Mouse (Mus musculus): ENCODE data around the gene Ncoa1.
A peak's percentile ranks its signal among the peaks of the same experiment; 100 is the strongest.
"Not testable (repeated sequence)": the region's sequence is repeated elsewhere in the genome, so short reads cannot be mapped to it uniquely, and the experiment has no call there.

The Ncoa1 gene

DNA sequence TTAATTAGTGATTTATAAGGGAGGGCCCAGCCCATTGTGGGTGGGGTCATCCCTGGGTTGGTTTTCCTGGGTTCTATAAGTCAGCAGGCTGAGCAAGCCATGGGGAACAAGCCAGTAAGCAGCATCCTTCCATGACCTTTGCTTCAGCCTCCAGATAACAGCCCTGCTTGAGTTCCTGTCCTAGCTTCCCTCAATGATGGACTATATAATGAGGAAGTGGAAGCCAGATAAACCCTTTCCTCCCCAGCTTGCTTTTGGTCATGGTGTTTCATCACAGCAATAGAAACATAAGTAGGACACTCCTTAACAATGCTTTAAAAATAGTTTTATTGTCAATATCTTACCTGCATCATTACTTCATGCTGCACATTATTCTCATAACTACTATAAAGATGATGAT, 163.2 kb downstream of the Ncoa1 start:
- DNase-seq (ENCODE audit: low read depth, low spot score), result no peak

DNA sequence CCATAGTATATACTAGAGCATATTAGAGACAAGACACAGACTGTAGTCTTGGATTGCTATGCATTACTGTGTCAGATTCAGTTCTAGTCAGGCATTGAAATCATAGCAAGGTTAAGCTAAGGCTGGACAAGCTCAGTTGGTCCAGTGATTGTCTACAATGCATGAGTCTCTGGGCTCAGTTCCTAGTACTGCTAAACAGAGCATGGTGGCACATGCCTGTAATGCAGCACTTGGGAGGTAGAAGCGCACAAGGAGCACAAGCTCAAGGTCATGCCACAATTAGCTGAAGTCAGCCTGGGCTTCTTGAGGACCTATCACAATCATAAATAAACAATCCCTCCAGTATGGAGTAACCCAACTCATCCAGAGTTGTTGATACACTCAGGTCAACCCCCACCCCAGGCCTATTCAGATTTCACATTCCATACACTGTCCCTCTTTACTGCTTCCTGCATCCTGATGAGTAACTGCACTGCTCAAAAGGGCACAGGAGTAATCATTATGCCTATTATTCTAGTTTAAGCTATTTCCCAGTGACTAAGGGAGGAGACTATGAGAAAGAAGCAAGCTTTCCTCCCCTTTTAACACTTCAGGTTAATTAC, 170.2 kb downstream of the Ncoa1 start:
- DNase-seq (ENCODE audit: low read depth, low spot score), result no peak

DNA sequence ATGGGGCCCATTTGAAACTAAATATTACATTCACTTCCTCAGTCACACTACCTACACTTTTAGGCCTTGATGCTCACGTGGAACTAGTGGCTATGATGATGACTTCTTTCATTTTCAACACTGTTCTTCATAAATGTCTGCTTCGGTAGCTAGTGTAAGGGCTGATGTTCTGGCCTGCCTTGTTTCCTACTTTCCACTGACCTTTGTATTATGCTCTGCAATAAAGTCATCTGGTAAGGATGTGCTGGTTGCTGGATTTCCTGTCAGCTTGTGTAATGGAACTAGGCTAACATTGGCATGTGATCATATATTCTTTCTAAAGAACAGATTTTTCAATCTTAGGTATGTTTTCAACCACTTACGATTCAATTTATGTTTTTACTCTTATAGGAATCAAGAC, 177.7 kb downstream of the Ncoa1 start:
- no peak for DNase-seq (ENCODE audit: low read depth, low spot score)

DNA sequence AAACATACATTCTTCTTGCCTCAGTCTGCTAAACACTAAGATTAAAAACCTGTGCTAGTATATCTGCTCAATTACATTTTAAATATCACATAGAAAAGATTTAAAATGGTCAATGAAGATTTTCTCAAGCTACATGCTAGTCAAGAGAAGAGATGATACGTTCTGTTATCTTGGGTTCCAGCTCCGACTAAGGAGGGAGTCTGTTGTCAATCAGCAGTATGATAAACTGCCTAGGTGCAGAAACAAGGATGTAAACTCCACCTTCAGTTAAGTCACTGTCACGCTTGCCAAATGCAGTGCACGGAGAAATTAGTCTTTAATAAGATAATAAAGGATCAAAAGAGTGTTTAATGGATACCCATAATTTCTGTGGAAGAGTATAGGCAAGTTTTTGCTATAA, 178.4 kb downstream of the Ncoa1 start:
- no peak for DNase-seq (ENCODE audit: low read depth, low spot score)

DNA sequence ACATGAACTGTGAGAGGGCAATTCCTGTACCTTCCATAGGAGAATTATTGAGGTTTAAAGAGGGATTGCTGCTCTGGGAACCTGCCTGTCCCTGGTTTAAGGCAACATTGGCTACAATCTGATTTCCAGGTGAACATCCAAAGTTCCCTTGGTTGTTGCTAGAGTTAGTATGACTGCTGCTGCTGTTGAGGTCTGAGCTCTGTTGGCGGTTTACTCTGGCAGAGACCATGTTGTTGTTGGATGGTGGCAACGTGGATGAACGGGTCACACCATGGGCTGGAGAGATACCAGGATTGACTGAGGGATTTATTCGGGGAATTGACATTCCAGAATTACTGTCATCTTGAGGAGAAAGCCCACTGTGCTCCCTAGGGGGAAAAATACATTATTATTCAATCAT, 181.1 kb downstream of the Ncoa1 start:
- DNase-seq (ENCODE audit: low read depth, low spot score), result no peak

DNA sequence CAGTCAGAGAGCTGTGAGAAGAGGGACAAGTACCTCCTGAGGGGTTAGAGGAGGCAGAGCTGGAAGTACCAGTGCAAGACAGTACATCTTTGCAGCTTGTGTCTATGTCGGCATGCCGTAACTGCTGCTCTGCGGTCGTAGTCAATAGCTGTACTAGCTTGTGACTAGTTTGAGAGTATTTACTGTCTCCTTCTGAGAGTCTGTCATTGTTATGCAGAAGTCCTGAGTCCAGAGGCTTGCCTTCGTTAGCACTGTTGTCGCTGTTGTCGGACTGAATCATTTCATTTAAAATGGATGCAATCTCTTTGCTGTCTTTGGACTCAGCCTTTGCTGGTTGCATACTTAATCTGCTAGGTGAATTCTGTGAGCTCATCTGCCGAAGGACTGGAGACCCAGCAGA, 181.7 kb downstream of the Ncoa1 start:
- no peak for DNase-seq (ENCODE audit: low read depth, low spot score)

DNA sequence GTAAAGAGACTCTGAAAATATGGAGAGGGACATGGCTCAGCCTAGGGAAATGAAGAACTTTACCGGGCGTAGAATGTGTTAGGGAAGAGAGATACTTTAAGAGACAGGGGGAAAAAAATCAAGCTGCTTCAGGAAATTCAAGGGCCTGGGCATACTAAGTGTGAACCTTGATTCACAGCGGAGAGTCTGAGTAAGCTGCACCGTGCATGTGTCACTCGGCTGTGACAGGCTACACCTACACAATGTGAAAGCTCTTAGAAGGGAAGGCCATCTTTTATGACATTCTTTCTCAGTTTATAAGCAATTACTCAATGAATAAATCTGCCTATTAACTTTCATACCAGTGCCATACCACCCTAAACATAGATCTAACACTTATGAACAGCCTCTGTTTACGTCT, 183.2 kb downstream of the Ncoa1 start:
- no peak for DNase-seq (ENCODE audit: low read depth, low spot score)

DNA sequence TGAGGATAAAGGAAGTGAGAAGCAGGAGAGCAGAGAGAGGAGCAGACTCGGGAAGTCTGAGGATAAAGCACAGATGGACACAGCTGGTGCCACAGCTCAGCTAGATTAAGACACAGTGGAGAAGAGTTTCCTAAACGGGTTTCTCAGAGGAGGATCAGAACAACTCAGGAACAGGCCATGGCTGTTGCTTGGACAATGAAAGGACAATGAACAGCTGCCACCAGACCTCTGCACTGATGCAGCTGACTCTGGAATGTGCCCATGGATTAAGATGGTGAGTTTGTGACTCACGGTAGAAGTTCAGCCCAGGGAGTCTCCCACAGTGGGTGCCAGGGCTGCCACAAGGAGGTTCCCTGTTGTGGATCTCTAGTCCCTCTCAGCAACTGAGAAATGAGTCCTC, 191.8 kb downstream of the Ncoa1 start:
- DNase-seq (ENCODE audit: low read depth, low spot score), result no peak

DNA sequence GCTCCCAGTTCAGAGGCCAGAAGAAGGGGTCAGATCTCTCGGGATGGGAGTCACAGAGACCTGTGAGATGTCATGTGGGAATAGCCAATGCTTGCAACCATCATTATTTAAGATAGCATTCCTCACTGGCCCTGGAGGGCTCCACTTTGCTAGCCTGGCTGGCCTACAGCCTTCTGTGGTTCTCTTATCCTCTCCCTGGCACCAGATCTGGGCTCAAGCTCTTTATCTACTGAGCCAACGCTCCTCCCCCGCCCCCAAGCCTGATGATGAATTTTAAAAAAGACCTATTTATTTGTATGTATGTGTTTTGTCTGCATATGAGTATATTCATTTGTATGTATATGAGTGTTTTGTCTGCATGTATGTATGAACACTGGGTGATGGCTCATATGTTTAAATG, 197.1 kb downstream of the Ncoa1 start:
- no peak for DNase-seq (ENCODE audit: low read depth, low spot score)

DNA sequence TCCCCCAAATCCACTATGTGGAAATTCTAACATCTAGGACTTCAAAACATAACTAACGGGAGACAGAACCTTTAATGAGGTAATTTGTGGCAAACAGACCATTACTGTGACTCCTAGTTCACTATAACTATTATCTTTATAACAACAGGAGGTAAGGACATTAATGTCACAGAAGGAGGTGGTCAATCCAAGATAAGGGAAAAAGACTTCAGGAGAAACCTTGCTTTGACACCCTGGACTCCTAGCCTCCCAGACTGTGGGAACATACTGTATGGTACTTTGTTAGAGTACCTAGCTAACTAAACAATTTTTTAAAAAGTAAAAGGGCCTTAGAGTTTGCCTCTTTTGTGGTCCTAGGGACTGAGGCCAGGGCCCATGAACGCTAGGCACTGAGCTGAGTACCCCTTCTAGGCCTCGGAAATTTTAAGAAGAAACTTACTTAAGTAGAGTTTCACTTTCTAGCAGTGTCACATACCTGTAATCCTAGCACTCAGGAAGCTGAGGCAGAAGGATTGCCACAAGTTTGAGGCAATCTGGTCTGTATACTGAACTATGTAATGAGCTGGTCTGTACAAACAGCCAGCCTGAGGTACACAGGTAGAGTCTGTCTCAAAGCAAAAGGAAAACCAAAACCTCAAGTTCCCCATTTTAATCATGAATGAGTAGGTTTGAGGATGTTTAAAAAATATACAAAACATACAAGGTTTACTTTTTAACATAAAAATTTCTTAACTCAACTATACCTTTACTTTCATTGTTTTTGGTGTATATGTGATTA, 197.8 kb downstream of the Ncoa1 start:
- DNase-seq (ENCODE audit: low read depth, low spot score), result peak; percentile 4

DNA sequence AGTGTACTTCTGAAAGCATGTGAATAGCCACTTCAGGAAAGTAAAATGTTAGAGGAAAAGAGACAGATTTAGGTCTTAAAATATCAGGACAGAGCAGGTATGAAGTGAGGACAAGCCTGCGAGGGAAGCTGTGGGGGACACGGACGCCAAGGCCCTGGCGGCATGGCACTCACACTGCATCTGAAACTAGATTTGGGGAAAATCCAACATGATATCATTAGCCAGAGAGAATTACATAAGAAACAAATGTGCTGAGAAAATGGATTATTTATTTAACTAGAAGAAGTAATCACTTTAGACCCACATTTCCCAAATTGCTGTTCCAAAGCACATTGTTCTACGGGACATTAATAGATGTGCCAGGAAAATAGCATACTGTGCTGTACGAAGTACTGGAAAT, 205.9 kb downstream of the Ncoa1 start:
- DNase-seq (ENCODE audit: low read depth, low spot score), result no peak

DNA sequence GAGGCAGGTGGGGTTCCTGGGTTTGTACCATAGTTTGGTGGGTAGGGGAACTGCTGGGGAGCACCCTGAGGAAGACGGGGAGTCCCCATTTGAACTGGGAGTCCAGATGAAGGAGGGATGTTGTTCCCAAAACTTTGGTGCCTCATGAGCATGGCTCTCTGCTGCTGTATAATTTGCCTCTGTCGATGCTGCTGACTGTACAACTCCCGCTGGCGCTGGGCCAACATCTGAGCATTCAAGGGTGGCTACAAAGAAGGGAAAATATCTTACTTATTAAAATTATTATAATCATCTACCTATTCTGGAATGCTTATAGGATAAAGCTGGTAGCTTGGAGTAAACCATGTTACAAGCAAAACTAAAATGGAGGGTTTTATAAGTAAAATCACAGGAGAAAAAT, 209.2 kb downstream of the Ncoa1 start:
- DNase-seq (ENCODE audit: low read depth, low spot score), result no peak

DNA sequence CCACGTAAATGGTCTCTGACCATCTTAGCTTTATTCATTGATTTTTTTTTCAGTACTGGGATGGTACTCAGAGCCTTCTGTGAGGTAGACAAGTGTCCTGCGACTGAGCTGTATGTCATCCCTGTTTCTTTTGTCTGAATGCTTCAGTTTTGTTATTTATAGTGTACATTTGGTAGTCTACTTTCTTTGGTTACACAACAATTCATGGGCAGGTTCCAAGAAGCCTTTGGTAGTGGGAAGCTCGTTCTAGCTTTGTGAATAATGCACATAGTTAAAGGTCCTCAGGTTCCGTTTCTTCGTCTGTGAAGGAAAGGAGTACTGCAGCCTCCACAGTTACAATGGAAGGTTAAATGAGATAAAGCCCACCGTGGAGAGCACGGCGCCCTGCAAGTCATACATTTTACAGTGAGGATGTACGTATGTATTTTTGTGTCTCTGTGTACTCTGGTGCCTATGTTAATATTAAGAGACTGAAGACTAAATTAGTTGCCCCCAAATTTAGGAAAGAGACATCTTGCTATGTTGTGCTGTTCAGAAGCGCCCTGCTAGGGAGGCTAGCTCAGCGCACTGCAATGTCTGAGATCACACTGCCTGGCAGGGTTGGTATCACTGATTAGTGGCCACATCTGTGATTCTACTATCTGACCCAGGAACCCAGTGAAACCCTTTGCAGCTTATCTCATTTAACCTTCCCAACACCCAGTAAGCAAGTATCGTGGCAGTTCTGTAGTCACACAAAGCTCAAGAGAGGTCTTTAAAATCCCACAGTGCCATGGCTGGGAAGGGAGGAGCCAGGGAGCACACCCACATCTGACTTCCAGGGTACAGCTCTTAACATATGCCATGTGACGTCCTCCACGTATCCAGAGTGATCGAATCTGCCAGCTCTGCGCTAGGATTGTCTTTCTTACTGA, 224.0 kb downstream of the Ncoa1 start:
- DNase-seq (ENCODE audit: low read depth, low spot score), result no peak

DNA sequence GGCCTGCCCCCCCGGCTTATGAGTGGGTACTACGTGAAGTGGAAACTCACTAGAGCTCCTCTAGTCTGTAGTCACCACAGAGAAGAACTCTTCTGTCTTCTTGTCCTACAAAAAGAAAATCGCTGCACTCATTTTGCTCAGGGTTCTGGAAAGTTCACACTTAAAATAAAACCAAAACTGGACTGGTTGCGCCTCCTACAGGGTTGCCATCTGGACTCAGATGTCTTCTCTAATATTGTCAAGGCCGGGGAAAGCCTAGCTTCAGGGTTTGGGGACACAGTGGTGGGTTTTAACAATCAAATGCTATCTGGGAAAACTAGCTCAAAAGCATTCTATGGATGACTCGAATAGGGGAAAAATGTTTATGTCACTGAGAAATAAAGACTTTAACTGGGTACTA, 227.2 kb downstream of the Ncoa1 start:
- DNase-seq (ENCODE audit: low read depth, low spot score), result no peak

DNA sequence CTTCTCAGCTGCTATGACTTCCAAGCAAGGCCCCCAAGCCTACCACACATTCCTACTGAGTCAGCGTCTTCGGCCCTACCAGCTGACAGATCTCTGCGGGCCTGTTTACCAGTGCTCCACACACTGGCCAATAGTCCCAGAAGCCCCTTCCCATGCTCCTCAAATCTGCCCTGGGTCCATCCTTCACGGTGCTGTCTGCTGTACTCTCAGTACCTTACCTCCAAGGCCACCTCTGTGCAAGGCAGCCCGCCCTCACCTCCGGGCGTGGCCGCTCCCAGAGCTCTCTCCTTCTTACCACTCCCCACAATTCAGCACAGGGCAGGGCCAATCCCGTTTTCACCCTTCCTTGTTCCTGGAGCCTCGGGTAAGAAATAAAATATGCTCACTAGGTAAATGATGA, 231.2 kb downstream of the Ncoa1 start:
- no peak for DNase-seq (ENCODE audit: low read depth, low spot score)

DNA sequence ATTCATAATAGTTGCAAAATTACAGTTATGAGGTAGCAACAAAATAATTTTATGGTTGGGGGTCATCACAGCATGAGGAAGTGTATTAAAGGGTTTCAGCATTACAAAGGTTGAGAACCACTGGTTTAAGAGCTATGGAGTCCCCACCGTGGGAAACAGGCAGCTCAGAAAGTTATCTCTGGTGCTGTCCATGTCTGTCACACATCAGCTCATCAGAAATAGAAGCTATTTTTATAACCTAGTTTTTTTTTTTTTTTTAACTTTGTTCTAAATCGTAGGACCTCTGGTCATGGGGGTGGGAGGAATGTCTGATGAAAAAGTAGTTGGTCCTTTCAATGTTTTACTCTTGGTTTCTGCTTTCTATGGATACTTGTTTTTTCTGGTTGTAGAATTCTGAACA, 233.2 kb downstream of the Ncoa1 start:
- DNase-seq (ENCODE audit: low read depth, low spot score), result no peak

DNA sequence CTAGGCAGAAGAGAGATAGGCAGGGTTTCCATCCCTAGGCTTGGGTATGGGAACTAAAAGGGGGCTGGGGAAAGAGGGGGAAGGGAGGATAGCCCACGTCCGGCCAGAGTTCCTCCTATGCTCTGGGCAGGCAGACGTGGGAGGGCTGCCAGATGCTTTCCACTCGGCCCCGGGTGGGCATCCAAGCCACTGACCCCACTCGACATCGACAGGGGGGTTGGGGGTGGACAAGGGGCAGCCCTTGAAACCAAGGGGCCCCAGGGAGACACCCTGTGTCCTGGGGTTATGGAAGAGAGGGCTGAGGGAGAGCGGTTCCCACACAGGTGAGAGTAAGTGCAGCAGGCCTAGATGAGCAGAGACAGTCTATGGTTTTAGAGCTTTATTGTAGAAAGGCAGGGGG, 236.7 kb downstream of the Ncoa1 start:
- not testable (repeated sequence) for DNase-seq (ENCODE audit: low read depth, low spot score)

DNA sequence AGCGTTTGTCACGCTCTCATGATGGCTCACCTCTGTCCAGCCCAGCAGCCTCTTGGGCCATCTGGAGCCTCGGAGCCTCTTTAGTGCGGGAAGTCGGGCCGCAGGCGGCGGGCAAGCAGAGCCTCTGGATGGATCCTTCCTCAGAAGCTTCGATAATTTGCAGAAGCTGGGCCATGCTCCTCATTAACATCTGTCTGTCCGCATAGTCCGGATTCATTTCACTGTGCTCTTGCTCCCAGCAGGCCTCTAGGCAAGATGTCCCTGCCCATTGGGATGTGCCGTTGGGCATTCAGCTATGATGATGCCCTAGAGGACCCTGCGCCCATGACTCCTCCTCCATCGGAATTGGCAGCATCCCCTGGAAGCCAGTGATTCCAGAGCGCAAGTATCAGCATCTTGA, 239.5 kb downstream of the Ncoa1 start:
- DNase-seq (ENCODE audit: low read depth, low spot score), result no peak

DNA sequence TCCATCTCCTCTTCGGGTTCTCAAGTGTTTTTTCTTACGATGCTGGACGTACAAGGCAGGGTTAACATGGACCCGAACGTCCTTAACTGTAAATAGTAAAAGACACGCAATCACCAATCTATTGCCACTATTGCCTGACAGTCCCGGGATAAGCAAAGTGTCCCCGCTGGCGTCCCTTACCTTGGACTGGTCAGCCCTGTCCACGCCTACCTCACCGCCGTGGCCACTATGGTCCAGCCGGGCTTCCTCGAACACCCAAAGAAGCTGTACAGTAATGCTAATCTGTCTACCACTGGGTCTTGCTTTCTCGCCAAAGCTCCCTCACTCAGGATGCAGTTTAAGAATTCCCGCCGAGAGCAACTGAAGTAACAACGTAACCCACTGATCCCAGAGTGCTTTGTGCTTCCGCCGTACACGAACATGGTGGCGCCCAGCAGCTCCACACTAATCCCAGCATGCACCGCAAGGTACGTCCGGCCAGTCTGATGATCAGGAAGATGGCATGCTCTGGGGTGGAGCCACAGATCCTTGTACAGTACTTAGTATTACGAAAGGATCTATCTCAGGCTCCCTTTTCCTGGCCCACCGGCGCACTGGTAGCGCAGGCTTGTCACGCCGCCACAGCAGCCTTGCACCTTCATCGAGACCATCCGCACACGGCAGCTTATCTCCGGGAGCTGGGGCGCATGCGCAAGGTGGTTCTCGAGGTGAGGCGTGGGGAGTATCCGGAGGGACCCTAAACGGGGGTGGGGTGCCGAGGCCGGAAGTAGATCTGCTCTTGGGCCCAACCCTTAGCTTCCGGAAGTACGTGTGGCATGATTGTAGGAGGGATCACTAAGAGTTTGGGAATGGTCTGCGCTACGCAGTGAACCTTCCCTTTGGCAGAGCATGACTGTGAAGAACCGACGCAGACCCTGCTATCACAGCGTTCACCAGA, 243.1 kb downstream of the Ncoa1 start, which contains the start of the genes Ptrhd1 and Cenpo:
Gene Ptrhd1 (plus strand): TSS at position 456 of the 937 bp plus-strand sequence.
Gene Cenpo (minus strand): TSS at position 723 of the 937 bp plus-strand sequence.
- peak; percentile 97 for DNase-seq (ENCODE audit: low read depth, low spot score)

DNA sequence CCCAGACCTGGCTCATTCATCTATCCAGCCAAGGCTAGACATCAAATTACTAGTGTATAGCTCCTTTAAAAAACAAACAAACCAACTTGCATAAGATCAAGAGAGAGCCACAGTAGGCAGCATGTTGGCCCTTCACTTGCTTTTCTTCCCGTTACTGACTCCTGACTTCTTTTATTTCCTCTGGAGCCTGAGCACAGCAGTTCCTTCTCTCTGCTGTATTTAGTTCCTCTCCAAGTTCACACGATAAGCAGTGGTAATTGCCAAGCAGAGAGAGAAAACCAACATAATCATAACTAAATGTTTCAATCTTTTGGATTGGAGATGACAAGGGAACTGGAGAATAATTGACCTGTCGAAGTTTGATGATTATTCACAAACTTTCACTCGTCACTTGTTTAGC, 244.2 kb downstream of the Ncoa1 start:
- no peak for DNase-seq (ENCODE audit: low read depth, low spot score)

DNA sequence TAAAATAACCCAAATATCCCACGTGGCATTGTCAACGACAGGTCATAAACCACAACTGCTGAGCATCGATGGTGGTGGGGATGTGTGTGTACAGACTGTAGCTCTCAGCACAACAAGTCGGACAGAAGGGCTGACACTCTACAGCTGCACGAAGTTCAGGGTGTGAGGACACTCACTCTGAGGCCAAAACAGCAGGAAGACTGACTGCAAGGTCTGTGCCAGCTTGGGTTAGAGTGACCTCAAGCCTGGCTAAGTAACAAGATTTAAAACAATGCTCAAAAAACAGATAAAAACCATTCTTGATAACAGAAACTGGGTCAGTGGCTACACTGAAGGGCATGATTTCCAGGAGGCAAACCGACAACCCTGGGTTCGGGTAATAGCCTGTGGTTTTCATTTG, 246.8 kb downstream of the Ncoa1 start:
- DNase-seq (ENCODE audit: low read depth, low spot score), result no peak

Measured in CD4-positive, CD25-positive, alpha-beta regulatory T cell, adult 2 months (primary cell).